Mouse (Mus musculus) CH12F3 (cell line): Measurements from ENCODE around the gene Tsga10.
"Not testable (repeated sequence)": the region's sequence is repeated elsewhere in the genome, so short reads cannot be mapped to it uniquely, and the experiment has no call there.

Source experiments
- in situ Hi-C: fragments of 300-500 bp; cut with MboI; formaldehyde crosslinking; loops from 2 replicates; pipeline ENCODE4 v1.14.3; 2020; ENCODE audit warnings: low sequenced_read_pairs

Gene Tsga10

DNA sequence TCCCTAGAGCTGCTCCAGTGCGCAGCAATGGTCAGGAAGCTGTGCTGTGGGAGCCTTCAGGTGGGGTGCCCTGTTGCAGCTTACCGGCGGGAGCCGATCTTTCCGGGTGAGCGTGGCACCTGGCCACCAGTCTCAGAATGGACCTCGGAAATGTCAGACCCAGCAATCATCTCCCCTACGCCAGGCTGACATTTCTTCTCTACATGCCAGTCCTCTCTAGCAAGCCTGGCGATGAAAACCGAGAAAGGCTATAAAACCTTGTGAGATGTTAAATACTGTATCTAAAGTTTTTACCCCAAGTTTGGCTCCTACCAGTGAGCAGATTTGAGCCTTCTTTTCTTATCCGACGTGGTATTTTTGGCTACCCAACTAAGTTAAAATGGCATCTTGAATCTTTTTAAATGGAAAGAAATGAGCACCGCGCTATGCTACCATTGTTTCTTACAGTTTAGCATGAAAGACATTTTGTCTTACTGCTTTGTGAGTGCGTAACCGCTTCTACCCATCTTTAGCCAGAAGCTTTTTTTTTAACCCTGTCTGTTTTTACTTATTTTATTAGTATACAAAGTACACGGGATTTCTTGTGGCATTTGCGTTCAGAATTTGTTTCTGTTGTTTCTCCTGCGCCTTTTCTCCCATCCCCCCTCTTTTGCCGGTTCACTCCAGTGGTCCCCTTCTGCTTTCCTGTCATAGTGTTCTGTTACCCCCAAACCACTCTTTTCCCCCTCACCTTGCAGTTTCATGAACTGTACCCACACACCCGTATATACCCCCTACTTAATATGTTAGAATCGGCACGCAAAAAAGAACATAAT lies 621 bp downstream of the Tsga10 start:
- in situ Hi-C loops = loop anchor here (25.0 kb wide), 1 partner anchor 178 kb away; no protein-coding TSS in a partner anchor

GRCm38 (mm10) chr1:37864511-37865400 lies 1.5 kb downstream of the Tsga10 start:
- in situ Hi-C loops = loop anchor here (25.0 kb wide), 1 partner anchor 177 kb away; no protein-coding TSS in a partner anchor

DNA sequence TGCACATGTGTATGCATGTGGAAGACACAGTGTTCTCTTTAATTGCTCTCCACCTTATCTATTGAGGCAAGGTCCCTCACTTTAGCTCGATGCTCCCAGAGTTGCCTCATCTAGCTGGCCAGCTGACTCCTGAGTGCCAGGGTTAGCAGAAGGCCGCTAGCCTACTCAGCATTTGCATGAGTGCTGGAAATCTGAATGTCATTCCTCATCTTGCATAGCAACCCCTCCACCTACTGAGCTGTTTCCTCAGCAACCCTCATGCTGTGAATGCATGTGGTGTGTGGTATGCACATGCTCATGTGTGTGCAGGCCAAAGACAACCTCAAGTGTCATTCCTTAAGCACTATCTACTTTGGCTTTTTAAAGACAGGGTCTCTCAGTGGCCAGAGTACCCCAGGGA lies 15.5 kb downstream of the Tsga10 start:
- in situ Hi-C loops = loop anchor here (25.0 kb wide), 1 partner anchor 163 kb away; no protein-coding TSS in a partner anchor

DNA sequence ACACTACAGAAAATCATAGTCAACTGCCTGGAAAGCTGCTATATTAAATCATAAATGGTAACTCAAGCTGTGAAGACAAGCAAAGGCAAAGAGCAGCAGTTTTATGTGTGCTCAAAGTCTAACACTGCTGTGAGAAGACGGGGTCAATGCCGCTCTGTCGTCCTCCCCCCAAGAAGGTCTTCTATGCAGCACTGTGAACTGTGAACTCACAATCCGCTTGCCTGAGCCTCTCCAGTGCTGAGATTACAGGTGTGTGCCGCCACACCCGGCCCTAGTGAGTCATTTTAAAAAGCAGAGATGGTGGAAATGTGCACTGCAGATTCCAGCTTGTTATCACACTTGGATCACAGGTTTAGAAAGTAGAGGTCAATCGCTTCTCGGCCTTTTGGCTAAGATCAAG lies 19.4 kb downstream of the Tsga10 start:
- in situ Hi-C loops = no loop called here

DNA sequence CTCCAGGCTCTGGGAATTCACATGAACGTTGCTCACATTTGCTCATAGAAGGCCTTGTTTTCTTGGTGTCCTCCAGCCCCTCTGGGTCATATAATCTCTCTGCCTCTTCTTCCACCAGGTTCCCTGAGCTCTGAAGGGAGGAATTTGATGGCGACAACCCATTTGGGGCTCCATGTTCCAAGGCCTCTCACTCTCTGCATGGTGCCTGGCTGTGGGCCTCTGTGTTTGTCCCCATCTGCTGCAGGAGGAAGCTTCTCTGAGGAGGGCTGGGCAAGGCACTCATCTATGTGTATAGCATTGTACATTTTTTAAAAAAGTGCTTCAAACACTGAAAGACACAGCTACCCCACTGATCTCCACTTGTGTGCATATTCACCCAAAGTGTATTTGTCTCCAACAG lies 34.5 kb downstream of the Tsga10 start:
- in situ Hi-C loops = no loop called here

GRCm38 (mm10) chr1:37802291-37802690 lies 63.9 kb downstream of the Tsga10 start:
- in situ Hi-C loops = not testable (repeated sequence)

DNA sequence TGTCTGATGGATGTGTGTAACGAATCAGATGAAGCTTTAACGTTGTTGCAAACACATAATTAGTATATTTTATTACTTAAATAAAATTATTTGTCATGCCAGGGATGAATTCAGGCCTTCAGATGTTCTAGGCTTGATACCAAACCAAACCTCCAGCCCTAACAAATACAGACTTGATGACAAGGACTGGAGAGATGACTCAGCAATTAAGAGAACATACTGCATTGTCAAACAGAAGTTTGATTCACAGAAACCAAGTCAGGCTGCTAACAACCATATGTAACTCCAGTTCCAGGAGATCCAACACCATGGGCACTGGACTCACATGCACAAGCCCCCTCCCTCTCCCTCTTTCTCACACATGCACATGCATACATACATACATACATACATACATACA lies 65.9 kb downstream of the Tsga10 start:
- in situ Hi-C loops = no loop called here

- in situ Hi-C loops = no loop called here
Observed at GRCm38 (mm10) chr1:37799505-37799904, 66.7 kb downstream of the Tsga10 start.

DNA sequence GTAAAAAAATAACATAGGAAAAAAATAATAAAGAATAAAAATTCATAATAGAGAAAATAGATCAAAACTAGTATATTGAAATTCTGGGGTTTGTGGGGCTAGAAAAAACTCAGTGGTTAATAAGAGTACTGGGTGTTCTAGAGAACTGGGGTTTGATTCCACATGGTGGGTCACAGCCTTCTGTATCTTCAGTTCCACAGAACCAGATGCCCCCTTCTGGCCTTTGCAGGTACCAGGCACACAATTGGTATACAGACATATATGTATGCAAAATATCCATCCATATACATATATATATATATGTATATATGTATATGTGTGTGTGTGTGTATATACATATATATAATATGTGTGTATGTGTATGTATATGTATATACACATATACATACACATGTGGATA lies 106.8 kb downstream of the Tsga10 start:
- in situ Hi-C loops = no loop called here

DNA sequence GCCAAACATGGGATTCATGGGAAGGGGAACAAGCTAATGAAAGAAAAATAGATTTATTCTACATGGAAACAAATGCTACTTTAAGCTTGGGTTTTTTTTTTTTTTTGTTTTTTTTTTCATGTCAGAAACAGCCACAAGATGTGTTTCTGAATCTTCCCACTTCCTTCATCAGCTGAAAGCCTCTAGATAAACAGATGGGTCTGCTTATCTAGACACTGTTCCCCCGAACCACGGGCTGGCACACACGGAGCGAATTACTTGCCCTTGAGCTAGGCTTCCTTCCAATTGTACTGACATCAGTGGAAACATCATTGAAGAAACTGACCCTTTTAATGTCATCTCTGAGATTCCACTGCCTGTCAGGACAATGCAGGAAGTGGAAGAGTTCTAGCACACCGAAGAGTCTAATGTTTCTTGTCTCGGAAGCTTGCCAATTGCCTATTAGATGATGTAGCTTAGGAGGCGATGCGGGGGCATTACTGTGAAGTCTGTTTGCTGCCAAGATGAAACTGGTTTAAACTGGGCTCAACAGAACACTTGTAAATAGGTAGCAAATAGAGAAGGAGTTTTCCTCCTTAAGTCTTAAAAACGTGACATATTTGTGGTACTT lies 121.5 kb downstream of the Tsga10 start:
- in situ Hi-C loops = no loop called here

- in situ Hi-C loops = no loop called here
Observed at GRCm38 (mm10) chr1:37742602-37743270, 123.5 kb downstream of the Tsga10 start.

- in situ Hi-C loops = no loop called here
Observed at GRCm38 (mm10) chr1:37742126-37742525, 124.1 kb downstream of the Tsga10 start.

- in situ Hi-C loops = no loop called here
Observed at GRCm38 (mm10) chr1:37740161-37740802, 125.9 kb downstream of the Tsga10 start.

GRCm38 (mm10) chr1:37738895-37739294 lies 127.3 kb downstream of the Tsga10 start:
- in situ Hi-C loops = no loop called here

DNA sequence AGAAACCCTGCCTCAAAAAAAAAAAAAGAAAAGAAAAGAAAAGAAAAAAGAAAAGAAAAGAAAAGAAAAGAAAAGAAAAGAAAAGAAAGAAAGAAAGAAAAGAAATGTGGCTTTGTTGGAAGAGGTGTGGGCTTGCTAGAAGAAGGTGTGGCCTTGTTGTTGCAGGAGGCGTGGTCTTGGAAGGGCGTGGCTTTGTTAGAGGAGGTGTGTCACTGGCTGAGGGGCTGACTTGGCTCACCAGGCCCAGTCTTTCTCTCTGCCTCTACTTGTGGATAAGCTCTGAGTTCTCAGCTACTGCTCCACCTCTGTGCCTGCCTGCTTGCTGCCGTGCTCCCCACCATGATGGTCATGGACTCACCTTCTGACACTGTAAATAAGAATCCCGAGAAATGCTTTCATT lies 129.2 kb downstream of the Tsga10 start:
- in situ Hi-C loops = no loop called here

DNA sequence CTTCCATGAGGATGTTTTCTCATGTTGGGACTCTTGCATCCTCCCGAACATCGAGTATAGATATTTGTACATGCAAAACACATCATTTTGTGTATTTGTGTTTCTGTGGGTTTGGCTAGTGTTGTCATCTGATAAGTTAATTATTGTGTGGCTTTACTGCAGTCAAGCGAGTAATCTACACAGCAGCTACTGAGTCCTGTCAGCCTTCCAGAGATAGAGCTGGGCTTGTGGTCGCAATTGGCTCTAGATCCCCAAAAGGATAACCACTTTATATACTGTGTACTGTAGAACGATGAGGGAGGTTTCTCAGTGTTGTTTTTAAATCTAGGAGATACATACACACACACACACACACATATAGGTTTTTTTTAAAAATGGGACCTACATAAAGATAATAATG lies 130.3 kb downstream of the Tsga10 start:
- in situ Hi-C loops = no loop called here

DNA sequence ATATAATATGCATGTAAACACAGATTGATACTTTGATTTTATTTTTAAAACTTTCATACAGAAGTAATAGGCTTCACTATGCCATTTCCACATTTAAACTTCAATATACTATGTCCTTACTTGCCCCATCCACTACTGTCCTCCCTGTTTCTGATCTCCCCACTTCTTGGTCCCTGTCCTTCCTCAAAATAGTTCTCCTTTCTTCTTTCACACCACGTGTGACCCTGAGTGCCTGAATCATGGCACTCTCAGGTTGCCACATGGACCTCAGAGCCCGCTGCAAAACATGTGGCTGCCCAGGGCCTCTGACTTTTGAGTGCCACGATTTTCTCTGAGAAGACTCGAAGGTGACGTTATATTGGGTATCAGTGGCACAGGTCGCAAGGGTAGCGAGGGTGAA lies 131.4 kb downstream of the Tsga10 start:
- in situ Hi-C loops = no loop called here

DNA sequence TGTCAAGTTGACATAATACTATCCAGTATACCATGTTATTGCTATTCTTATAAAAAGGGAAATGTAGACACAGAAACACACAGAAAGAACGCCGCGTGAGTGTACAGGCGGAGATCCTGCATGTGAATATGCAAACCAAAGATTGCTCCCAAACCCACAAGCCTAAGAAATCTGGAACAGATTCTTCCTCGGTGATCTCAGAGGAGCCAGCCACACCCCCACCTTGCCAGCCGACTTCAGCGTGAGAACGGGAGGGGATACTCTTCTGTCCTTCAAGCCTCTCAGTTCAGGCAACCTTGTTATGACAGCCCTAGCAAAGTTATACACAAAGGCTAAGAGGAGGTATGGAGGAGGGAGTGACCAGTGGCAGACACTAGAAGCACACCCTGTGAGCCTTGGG lies 136.9 kb downstream of the Tsga10 start:
- in situ Hi-C loops = no loop called here

DNA sequence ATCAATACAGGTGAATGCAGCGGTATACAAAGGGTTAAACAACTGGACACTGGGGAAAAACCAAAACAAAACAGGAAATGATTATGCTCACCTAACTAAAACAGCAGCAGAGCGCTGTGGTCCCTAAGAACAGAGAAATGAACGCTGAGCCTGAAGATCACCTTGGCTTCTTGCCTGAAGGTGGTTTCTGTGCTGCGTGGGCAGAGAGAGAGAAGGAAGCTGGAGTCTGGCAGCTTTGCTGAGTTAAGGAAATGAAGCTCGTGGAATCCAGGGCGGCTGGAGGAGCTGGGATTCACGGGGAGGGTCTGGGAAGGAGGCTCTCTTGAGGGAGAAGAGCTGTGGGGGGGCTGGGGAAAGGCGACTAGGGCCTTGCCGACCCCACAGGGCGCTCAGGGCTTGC lies 138.2 kb downstream of the Tsga10 start:
- in situ Hi-C loops = no loop called here

DNA sequence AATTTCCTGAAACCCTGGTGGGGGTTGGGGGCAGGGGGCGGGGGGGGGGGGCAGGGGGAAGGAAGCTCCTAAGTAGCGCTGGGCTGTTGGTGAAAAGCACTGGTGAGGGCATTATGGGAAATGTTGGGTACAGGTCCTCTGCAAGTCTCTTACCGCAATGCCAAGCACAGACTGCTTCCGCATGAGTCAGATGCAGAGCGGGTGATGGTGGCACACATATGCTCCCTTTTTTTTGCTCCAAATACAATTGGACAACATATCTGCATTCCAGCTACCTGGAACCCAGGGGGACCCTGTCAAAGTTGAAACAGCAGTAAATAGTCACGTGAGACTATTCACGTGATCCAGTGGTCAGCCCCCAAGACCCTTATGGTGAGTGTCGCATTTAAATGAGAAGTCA lies 139.0 kb downstream of the Tsga10 start:
- in situ Hi-C loops = no loop called here
